Mouse (Mus musculus) frontal cortex, postnatal 36 days (tissue): ENCODE measurements around the gene Pkig.
A peak's percentile ranks its signal among the peaks of the same experiment; 100 is the strongest.
"Not testable (repeated sequence)": the region's sequence is repeated elsewhere in the genome, so short reads cannot be mapped to it uniquely, and the experiment has no call there.

ENCODE experiments used
- DNase-seq, 2 experiments: peaks; one replicate each; pipeline ENCODE4 v3.0.0; 2022; ENCODE audit warnings: low spot score in 2 of 2

Gene Pkig

GRCm38 (mm10) chr2:163682344-163682743 is 24.2 kb downstream of the Pkig start:
- DNase-seq: no peak

GRCm38 (mm10) chr2:163685287-163685686 is 27.1 kb downstream of the Pkig start:
- peak in 1 of 2 experiments; percentile 42 for DNase-seq

GRCm38 (mm10) chr2:163685761-163686200 is 27.6 kb downstream of the Pkig start:
- DNase-seq: peak; percentile 66 to 68

- no peak for DNase-seq
Observed at GRCm38 (mm10) chr2:163686233-163686632, 28.0 kb downstream of the Pkig start.

- DNase-seq: no peak
Observed at GRCm38 (mm10) chr2:163686886-163687285, 28.7 kb downstream of the Pkig start.

GRCm38 (mm10) chr2:163688377-163688776 is 30.2 kb downstream of the Pkig start:
- not testable (repeated sequence) for DNase-seq

- no peak for DNase-seq
Observed at GRCm38 (mm10) chr2:163689771-163690170, 31.6 kb downstream of the Pkig start.

GRCm38 (mm10) chr2:163690409-163691304 is 32.5 kb downstream of the Pkig start:
- DNase-seq: no peak

- DNase-seq: no peak
Observed at GRCm38 (mm10) chr2:163691846-163692605, 33.8 kb downstream of the Pkig start.

GRCm38 (mm10) chr2:163692873-163693612 is 34.9 kb downstream of the Pkig start:
- no peak for DNase-seq

GRCm38 (mm10) chr2:163693716-163694314 is 35.6 kb downstream of the Pkig start:
- DNase-seq: no peak

- no peak for DNase-seq
Observed at GRCm38 (mm10) chr2:163696763-163697162, 38.6 kb downstream of the Pkig start.

- DNase-seq: no peak
Observed at GRCm38 (mm10) chr2:163697764-163698480, 39.7 kb downstream of the Pkig start.

- DNase-seq: no peak
Observed at GRCm38 (mm10) chr2:163699078-163699780, 41.0 kb downstream of the Pkig start.

GRCm38 (mm10) chr2:163702431-163702830 is 44.2 kb downstream of the Pkig start:
- DNase-seq: no peak

GRCm38 (mm10) chr2:163702921-163703320 is 44.7 kb downstream of the Pkig start:
- DNase-seq: no peak

GRCm38 (mm10) chr2:163703599-163704260 is 45.5 kb downstream of the Pkig start:
- peak in 1 of 2 experiments; percentile 56 for DNase-seq

GRCm38 (mm10) chr2:163708321-163708720 is 50.1 kb downstream of the Pkig start:
- DNase-seq: no peak

GRCm38 (mm10) chr2:163708763-163709250 is 50.6 kb downstream of the Pkig start:
- DNase-seq: no peak
